Mouse (Mus musculus) CH12F3 (cell line): Measurements from ENCODE around the gene Pacs1.

ENCODE experiments used
- in situ Hi-C: fragments of 300-500 bp; cut with MboI; formaldehyde crosslinking; loops from 2 replicates; pipeline ENCODE4 v1.14.3; 2020; ENCODE audit warnings: low sequenced_read_pairs

Gene Pacs1

DNA sequence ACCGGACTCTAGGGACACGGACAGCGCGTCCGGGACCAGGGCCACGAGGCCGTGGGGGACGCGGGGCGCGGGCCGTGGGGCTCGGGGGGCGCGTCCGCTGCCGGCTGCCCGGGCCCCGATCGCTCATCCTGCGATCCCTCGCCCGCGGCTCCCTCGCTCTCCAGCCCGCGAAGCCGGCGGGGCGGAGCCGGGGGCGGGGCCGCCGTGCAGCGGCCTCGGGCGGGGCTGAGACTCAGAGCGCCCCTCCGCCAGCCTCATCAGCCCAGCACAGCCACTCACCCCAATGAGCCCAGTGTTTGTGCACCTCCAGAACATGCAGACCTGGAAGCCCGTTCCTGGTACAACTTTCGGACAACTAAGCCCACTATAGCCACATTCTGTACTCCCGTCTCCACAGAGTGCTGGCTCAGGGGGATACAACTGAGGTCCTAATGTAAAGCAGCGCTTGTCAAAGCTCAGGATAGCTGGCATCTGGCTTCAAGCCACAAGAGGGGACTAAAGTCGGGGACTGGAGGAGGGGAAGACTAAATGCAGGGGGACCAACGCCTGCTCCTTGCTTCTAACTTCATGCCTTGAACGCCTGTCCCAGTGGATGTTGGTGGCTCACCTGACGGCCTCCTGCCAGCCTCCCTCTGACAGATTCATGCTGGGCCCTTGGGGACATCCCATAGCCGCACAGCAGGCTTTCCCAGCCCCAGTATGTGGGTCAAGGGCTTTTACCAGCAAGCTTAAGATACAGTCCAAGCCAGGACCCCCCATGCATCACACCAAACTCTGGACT is 174.4 kb downstream of the Pacs1 start, which contains the start of gene Cnih2:
Gene Cnih2 (minus strand): TSS at position 159 of the 781 bp plus-strand sequence.
- in situ Hi-C loops, result no loop called here

DNA sequence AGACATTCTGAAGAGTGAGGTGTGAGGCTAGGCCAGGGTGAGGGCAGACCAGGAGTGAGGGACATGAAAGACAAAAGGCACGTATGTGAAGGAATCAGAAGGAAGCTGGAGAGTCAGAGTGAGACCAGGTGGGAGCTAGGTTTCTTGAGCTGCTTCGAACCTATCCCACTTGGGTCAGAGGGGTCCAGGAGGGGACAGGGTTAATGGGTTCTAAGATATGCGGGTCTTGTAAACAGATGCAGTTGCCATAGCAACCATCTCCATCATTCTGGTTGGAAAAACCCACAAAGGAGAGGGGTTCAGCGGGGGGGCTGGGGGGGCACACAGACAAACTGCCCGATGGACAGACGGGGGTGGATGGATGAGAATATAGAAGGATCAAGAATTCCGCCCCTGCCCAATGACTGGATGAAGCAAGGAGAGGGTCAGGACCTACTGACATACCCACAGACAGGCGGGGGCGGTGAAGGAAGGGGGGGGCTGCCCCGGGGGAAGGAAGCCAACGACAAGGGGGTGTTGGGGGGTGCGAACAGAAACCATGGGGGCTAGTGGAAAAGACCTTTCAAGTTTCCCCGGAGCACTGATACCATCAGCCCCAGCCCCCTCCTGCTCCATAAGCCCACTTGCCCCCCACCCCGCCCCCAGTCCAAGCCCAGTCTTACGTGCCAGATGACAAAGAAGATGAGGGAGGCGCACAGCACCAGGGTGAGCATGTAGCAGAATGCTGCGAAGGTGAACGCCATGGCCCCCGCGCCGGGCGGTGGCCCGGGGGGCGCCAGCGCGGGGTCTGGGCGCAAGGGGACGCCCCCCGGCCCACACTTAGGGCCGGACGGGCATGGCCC is 175.2 kb downstream of the Pacs1 start:
- in situ Hi-C loops, result no loop called here

DNA sequence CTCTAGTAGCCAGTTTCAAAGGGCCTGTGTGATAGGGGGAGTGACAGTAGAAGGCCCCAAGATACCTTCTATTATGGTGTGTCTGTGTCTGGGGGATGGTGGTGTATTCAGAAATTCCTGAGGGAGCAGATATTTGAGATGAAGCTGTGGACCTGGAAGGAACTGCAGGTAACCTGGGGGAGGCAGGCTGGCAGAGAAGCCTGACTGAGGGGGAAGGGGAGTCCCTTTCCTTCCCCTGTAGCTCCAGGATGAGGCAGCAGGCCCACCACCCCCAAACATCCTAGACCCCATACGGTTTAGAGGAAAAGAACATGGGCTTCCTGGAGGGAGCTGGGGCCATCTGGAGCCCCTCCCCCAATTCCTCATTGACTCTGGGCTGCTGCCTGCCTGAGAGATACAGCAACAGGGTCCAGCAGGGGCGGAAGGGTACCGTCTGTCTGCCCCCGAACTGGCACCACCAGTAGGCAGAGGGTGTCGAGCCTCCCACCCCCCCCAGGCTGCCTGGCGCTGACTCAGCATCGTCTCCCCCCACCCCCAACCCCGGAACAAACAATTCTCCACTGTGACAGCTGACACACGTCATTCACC is 176.9 kb downstream of the Pacs1 start:
- in situ Hi-C loops, result no loop called here

DNA sequence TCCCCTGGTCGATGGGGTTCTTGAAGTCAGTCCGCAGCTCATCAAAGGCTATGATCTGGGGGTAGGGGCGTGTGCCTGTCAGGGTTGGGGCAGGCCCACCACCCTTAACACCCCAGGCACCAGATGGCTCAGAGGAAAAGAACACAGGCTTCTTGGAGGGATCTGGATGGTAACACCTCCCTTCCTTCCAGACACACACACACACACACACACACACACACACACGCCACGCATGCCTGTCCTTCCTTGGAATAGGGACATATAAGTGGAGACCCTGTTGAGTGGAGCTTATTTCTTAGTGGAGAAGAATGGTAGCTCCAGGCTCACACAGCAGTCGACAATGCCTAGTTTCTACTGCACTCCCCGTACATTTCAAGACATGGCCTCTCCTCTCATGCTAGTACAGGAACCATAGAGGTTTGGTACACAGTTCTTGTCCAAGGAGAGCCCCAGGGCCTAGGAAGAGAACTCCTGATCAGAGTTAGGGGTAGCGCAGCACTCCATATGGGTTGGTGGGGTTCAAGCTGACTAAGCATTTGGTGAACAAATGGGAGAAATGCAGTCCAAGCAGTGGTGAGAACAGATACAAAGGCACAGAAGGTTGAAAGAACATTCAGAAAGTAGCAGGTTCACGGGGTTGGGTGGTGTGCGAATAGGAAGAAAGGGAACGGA is 178.0 kb downstream of the Pacs1 start:
- in situ Hi-C loops, result no loop called here

DNA sequence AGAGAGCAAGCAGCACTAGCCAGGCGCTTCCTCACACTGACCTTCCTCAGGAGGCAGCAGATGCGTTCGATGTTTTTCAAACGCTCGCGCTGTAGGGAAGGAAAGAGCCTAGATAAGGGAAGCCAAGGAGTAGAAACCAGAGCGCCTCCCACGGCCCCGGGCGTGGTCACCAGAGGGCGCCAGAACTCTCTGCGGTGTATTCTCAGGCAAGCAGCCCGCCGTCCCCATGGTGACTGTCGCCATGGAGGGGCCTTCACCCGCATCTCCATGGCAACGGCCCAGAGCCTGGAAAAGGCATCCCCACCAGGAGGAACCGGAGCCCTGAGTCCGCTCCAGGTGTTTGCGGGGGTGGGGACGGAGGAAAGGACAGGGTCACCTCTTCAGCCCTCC is 178.7 kb downstream of the Pacs1 start:
- in situ Hi-C loops, result no loop called here

DNA sequence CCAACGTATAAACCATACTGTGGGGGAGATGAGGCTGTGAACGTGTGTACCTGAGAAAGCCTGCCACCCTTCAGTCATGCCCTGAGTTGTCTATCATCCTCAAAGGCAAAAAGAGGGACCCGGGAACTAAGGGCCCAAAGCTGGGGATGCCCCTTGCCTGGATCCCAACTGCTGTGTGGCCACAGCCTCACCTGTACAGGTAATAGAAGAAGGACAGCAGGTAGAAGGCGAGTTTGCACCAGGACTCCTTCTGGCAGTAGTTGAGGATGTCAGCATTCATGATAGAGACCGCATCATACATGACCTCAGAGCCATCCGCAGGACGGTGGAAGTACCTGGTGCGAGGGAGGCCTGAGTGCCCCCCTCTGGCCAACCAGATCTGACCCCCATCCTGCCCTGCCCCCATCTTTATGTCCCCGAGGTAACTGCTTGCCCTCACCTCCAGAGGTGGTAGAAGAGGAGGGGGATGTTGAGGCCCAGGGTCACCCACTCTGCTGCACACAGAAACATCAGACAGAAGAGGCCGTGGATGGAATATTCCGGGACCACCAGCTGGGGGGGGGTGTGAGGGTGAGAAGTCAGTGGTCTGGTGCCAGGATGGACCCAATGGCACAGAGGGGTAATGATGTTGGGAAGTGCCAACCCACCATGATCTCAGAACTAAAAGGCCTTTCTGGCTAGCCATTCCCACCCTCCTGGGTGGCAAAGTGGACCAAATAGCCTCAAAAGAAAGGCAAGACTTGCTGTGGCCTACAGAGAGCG is 179.3 kb downstream of the Pacs1 start:
- in situ Hi-C loops, result no loop called here

DNA sequence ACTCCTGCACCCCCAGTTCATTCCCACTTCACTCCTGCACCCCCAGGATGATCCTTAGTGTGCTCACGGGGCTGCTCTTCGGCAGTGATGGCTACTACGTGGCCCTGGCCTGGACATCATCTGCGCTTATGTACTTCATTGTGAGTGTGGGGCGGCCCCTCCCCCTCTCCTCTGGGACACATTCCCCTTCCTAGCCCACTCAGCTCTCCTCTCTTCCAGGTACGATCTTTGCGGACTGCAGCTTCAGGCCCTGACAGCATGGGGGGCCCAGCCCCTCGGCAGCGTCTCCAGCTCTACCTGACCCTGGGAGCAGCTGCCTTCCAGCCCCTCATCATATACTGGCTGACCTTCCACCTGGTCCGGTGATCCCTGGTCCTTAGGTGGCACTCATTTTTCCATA is 180.8 kb downstream of the Pacs1 start:
- in situ Hi-C loops, result no loop called here

DNA sequence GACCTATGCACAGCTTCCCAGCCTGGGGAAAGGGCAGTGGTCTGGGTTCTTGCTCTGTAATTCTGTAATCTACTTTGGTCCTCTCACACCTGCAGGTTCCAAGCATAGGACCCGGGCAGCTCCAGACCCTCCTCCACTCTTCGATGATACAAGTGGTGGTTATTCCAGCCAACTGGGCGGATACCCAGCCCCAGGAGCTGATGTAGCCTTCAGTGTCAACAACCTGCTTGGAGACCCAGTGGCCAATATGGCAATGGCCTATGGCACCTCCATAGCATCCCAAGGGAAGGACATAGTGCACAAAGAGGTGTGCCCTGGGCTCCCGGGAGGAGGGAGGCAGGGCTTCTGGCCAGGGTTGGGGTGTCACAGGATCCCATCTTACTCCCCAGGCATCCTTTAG is 183.6 kb downstream of the Pacs1 start:
- in situ Hi-C loops, result loop anchor here (5.0 kb wide), 1 partner anchor 53 kb away; no protein-coding TSS in a partner anchor

DNA sequence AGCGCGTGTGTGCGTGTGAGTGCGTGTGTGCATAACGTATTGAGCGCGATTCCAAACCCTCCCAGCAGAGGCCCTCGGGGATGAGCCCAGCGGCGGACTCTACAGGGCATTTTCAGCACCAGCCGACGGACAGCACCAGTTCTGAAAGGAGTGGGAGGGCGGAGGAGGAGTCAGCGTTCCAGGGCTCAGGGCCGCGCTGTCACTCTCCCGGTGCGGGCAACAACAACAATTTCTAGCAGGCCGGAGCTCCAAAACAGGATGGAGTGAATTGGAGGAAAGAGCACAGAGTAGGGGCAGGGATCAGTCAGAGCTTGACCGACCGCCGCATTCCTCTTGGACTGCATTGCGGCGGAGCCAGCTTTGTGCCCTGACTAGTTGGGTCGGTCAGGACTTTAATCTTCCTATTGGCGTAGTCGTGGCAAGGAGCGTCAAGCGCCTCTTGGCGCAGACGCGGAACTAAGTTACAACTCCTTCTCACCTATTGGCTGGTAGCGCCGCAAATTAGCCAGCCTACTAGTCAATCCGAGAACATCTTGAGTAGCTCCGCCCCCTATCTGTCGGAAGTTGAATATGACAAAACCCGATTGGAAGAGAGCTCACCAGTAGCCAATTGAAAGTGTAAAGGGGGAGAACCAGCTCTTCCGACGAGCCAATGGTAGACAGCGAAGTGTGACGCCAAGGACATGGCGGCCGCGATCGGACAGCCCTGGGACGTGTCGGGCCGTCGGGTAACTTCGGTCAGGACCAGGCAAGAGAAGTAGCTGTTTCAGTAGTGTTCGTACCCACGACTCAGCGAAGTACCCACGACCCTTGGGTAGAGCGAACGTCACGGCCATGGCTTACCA is 184.8 kb downstream of the Pacs1 start, which contains the start of gene Yif1a:
Gene Yif1a (plus strand): TSS at position 655 of the 845 bp plus-strand sequence.
- in situ Hi-C loops, result loop anchor here (5.0 kb wide), 1 partner anchor 54 kb away; no protein-coding TSS in a partner anchor

DNA sequence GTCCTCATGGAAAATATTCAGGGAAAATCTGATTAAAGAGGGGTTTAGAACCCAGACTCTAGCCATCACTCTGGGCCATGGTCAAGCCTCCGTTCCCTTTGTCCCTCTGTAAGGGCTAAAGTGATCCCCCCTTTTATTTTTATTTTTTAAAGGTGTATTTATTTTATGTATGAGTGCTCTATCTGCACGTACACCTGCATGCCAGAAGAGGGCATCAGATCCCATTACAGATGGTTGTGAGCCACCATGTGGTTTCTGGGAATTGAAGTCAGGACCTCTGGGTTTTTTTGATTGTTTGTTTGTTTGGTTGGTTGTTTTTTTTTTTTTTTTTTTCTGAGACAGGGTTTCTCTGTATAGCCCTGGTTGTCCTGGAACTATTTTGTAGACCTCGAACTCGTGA is 186.4 kb downstream of the Pacs1 start:
- in situ Hi-C loops, result loop anchor here (5.0 kb wide), 1 partner anchor 56 kb away; no protein-coding TSS in a partner anchor

DNA sequence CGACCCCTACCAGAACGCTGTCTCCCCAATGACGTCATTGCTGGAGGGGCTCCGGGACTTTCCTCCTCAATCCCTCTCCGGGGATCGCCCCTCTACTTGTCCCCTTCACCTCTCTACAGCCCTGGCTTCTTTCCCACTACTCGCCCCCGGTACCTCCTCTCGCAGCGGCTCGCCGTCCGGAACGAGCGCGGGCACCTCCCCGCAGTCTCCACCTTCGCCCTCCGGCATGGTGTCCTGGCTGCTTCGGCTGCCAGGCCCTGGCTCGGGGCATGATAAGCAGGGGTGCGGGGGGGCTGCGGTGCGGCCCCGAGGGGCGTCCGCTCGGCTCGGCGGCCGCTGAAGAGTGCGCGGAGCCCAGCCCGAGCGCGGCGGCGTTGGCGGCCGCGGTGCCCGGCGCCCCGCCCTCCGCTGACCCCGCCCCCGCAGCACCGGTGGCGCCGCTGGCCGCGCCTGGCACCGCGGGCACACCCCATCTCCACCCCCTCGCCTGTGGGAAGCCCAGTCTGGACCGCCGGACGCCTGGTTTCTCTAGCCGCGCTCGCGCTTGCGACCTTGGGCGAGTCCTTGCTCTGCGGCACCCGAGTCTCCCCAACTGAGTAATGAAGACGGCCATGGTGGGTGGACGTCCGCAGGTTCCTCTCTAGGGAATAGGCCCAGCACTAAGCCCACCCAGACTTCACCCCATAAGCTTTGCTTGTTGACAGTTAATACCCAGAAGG is 187.6 kb downstream of the Pacs1 start, which contains the start of gene Tmem151a:
Gene Tmem151a (minus strand): TSS at position 387 of the 719 bp plus-strand sequence.
- in situ Hi-C loops, result loop anchor here (5.0 kb wide), 1 partner anchor 57 kb away; no protein-coding TSS in a partner anchor

DNA sequence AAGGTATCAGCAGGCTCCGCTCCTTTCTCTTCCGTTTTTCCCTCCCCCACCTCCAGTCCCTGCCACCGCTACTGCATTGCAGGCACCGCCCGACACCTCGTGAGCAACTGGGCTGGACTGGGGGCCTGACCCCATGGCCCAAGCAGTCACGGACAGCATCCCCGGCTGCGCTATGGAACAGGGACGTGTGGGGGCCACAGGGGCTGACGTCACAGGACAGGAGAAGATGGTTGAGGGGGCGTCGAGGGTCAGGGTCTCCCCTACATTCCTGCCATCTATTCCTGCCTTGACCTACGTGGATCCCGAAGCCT is 188.1 kb downstream of the Pacs1 start:
- in situ Hi-C loops, result loop anchor here (5.0 kb wide), 1 partner anchor 58 kb away; no protein-coding TSS in a partner anchor

DNA sequence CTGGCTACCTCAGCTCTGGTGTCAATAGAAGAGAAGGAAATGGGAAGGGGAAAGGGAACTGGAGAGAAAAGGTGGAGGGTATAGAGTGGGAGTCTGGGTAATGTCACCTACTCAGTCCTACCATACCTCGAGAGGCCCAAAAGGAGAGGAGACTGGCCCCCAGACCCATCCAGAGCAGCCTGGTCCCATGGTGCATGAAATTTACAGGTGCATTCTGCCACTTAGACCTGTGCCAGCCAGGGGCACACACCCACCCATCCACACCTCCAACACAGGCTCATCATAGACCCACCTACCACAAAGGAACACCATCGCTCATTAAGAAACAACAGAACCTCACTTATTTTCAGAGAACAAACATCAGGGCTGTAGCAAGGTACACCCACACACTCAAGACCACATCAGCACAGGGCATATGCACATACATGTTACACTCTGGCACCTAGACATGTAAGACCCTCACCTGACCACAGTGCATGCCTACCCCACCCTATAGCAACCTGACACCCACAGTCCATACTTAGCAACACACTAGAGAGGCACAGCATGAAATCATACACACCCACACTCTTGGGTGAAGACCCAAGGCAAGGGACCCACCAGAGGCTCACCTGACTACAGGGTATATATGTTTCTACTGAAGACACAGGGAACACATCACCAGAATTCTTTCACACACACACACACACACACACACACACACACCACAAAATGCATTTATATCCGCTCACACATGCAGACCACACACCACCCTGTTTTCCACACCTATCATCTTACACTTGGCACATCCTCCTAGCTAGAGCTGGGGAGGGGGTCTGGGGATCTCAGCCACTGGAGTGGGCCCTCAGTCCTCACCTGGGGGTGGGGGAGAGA is 188.7 kb downstream of the Pacs1 start:
- in situ Hi-C loops, result no loop called here
